Mouse (Mus musculus): ENCODE measurements around the gene Ang2.

Ang2 gene

GRCm38 (mm10) chr14:51150206-51150831 is 48.6 kb downstream of the Ang2 start:
- no peak for ATAC-seq (ENCODE audit: low TSS enrichment)

DNA sequence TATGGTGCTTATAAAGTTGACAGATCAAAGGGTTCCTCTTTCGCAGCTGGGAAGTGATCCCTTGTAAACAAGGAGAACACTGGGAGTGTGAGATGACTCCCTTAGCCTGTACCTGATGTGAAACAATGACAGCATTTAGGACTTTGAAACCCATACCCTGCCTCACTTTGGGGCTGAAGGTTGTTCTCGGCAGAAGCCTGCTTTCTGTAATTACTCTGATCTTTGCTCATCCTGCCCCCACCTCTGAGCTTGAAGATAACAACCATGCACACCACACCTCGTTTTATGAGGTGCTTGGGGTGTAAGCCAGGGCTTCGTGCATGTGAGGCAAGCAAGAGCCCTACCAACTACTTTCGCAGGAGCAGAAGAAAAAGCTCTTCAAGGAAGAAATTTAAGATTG is 49.8 kb downstream of the Ang2 start:
- ATAC-seq (ENCODE audit: low TSS enrichment), result no peak

DNA sequence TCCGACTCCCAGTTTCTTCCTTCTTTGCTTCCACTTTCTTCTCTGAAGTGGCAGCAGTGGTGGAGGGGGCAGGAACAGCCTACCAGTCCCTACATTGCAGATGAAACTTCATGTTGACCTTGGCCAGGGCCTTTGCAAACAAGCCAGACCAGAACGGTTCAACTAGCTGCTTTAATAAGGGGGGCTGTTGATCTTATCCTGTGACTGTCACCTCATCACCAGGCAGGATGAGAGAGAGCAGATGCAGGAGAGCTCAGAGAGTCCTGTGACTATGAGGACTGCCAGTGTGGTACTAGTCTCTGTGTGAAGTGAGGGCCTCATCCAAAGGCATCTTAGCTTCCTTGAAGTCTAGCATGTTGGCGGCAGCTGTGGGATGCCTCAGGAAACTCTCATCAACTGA is 50.9 kb downstream of the Ang2 start:
- ATAC-seq (ENCODE audit: low TSS enrichment), result no peak

GRCm38 (mm10) chr14:51146685-51147084 is 52.3 kb downstream of the Ang2 start, which contains the start of gene Rnase1:
Gene Rnase1, minus strand, starts transcription at chr14:51146785.
- ATAC-seq (ENCODE audit: low TSS enrichment), result no peak

GRCm38 (mm10) chr14:51145521-51145920 is 53.4 kb downstream of the Ang2 start:
- no peak; the same call in 1 of the 2 replicates for ATAC-seq (ENCODE audit: low TSS enrichment)
